Mouse (Mus musculus): ENCODE data around the gene Camkv. TPM values are rescaled to one million over a fixed set of nuclear protein-coding genes. Genes with fewer than 3 reads are reported as not detected.

The Camkv gene
- polyA plus RNA-seq, 1 experiment from 2014 or later = 1.9 TPM

DNA sequence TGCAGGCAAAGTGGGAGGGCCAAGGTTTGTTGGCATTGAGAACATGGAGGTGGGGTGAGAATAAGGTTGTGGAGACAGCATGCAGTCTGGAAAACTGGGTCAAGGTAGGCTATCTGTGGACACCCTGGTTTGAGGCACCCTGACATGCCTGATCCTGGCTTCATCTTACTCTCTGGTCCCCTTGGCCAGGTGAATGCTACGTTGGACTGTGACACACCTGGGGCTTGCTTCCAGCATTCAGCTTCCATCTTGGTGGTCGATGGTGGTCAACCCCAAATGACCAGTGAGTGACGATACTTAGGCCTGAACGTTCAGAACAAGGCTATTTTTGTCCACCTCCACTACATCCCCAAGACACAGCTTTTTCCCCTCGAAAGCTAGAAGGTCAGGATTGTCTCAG is 60.6 kb downstream of the Camkv start, which contains the start of gene Gm20662:
Gene Gm20662, plus strand, starts transcription at position 301 of the 400 bp plus-strand sequence.
- 86% methylated on average over 5 of the region's 5 CpGs for WGBS
- no peak for ATAC-seq (replicated peaks; ENCODE audit: low FRiP score, low TSS enrichment, low read depth)
- no peaks in the 10 kb centered on the region for H3K4me1 ChIP-seq (replicated peaks; ENCODE audit: control insufficient read depth, insufficient read depth, low read length)
- H3K36me3 ChIP-seq (ENCODE audit: control insufficient read depth, insufficient read depth, low read length) = no peaks in the 10 kb centered on the region
- H3K9me3 ChIP-seq (ENCODE audit: control insufficient read depth, low read length) = no peaks in the 10 kb centered on the region
- H3K27ac ChIP-seq (ENCODE audit: low read depth) = no peak within 1 kb of the TSS
- DNase-seq (ENCODE audit: low spot score) = no peak
- no peaks in the 10 kb centered on the region for H3K27me3 ChIP-seq (replicated peaks; ENCODE audit: control insufficient read depth, insufficient read depth, low read length)
- H3K9ac ChIP-seq (ENCODE audit: low read length) = no peak within 1 kb of the TSS
- no peak within 1 kb of the TSS for H3K4me3 ChIP-seq (ENCODE audit: low read depth, low read length)
- H3K4me2 ChIP-seq (ENCODE audit: low read length) = no peak within 1 kb of the TSS

Other genes starting within 250 kb of the Camkv start
- 16.2 and 16.3 TPM in 2 replicates for gene Sema3f, start 225.2 kb upstream of the Camkv start, polyA plus RNA-seq (2014; fragmentation: Nextera tagmentation; extraction: Ambion mirVana)
- gene Rbm5, start 164.7 kb upstream of the Camkv start, polyA plus RNA-seq (2014; fragmentation: Nextera tagmentation; extraction: Ambion mirVana) = 156 and 174 TPM in 2 replicates
- 64.2 and 74.5 TPM in 2 replicates for gene Rbm6, start 62.4 kb upstream of the Camkv start, polyA plus RNA-seq (2014; fragmentation: Nextera tagmentation; extraction: Ambion mirVana)
- 17.2 and 21.7 TPM in 2 replicates for gene Mon1a, start 47.5 kb upstream of the Camkv start, polyA plus RNA-seq (2014; fragmentation: Nextera tagmentation; extraction: Ambion mirVana)
- 3.9 and 4.1 TPM in 2 replicates for gene Mst1r, start 28.8 kb upstream of the Camkv start, polyA plus RNA-seq (2014; fragmentation: Nextera tagmentation; extraction: Ambion mirVana)
- gene Actl11, start 7.2 kb upstream of the Camkv start, polyA plus RNA-seq (2014; fragmentation: Nextera tagmentation; extraction: Ambion mirVana) = not detected in 2 replicates
- gene Traip, start 14.5 kb downstream of the Camkv start, polyA plus RNA-seq (2014; fragmentation: Nextera tagmentation; extraction: Ambion mirVana) = 23.9 and 24.1 TPM in 2 replicates
- 48.0 and 51.1 TPM in 2 replicates for gene Uba7, start 39.8 kb downstream of the Camkv start, polyA plus RNA-seq (2014; fragmentation: Nextera tagmentation; extraction: Ambion mirVana)
- 8.7 and 11.4 TPM in 2 replicates for gene Gm20661, start 47.4 kb downstream of the Camkv start, polyA plus RNA-seq (2014; fragmentation: Nextera tagmentation; extraction: Ambion mirVana)
- gene Inka1, start 50.2 kb downstream of the Camkv start, polyA plus RNA-seq (2014; fragmentation: Nextera tagmentation; extraction: Ambion mirVana) = 58.7 and 62.4 TPM in 2 replicates
- gene Cdhr4, start 56.8 kb downstream of the Camkv start, polyA plus RNA-seq (2014; fragmentation: Nextera tagmentation; extraction: Ambion mirVana) = 15.7 and 27.3 TPM in 2 replicates
- 0.42 and 0.90 TPM in 2 replicates for gene Gm20662, start 60.7 kb downstream of the Camkv start, polyA plus RNA-seq (2014; fragmentation: Nextera tagmentation; extraction: Ambion mirVana)
- 24.6 and 25.8 TPM in 2 replicates for gene Ip6k1, start 66.8 kb downstream of the Camkv start, polyA plus RNA-seq (2014; fragmentation: Nextera tagmentation; extraction: Ambion mirVana)
- 29.1 and 33.5 TPM in 2 replicates for gene Gmppb, start 113.6 kb downstream of the Camkv start, polyA plus RNA-seq (2014; fragmentation: Nextera tagmentation; extraction: Ambion mirVana)
- 2.5 and 2.7 TPM in 2 replicates for gene Amigo3, start 117.5 kb downstream of the Camkv start, polyA plus RNA-seq (2014; fragmentation: Nextera tagmentation; extraction: Ambion mirVana)
- gene Mst1, start 144.8 kb downstream of the Camkv start, polyA plus RNA-seq (2014; fragmentation: Nextera tagmentation; extraction: Ambion mirVana) = 0.17 and 0.78 TPM in 2 replicates
- gene Rnf123, start 147.7 kb downstream of the Camkv start, polyA plus RNA-seq (2014; fragmentation: Nextera tagmentation; extraction: Ambion mirVana) = 30.7 and 33.2 TPM in 2 replicates
- gene Apeh, start 158.9 kb downstream of the Camkv start, polyA plus RNA-seq (2014; fragmentation: Nextera tagmentation; extraction: Ambion mirVana) = 57.7 and 61.1 TPM in 2 replicates